Mouse (Mus musculus) erythroblast, embryonic 14.5 days (primary cell): ENCODE measurements around the gene Krt222. TPM values are rescaled to one million over a fixed set of nuclear protein-coding genes. Genes with fewer than 3 reads are reported as not detected.

Experiments used
- H3K27me3 ChIP-seq: 2 replicates; pipeline ENCODE4 v1.6.1; 2012; ENCODE audit warnings: inconsistent platforms; ENCODE audit not compliant: control insufficient read depth
- H3K36me3 ChIP-seq: 2 replicates; pipeline ENCODE4 v1.6.1; 2012; ENCODE audit warnings: mild to moderate bottlenecking, inconsistent platforms; ENCODE audit not compliant: control insufficient read depth
- H3K4me1 ChIP-seq: 2 replicates; pipeline ENCODE4 v1.6.1; 2012; ENCODE audit warnings: inconsistent platforms; ENCODE audit not compliant: control insufficient read depth
- H3K4me3 ChIP-seq: replicated peaks from 2 replicates; pipeline ENCODE3; 2012; ENCODE audit warnings: moderate library complexity, mild to moderate bottlenecking, inconsistent platforms
- H3K9me3 ChIP-seq: 2 replicates; pipeline ENCODE4 v1.6.1; 2012; ENCODE audit warnings: low read length, inconsistent platforms, mixed read lengths; ENCODE audit not compliant: control insufficient read depth
- GATA1 ChIP-seq: IDR thresholded peaks from 2 replicates; pipeline ENCODE4 v1.6.1; 2012; ENCODE audit warnings: low read length, inconsistent platforms, mixed read lengths
- TAL1 ChIP-seq: IDR thresholded peaks from 3 replicates; pipeline ENCODE4 v1.6.1; 2012; ENCODE audit warnings: low read length, inconsistent platforms, mixed read lengths
- polyA plus RNA-seq: library from polyadenylated mRNA; stranded (reverse); fragments of >175 nt; gene quantifications from 2 replicates; pipeline ENCODE4 v1.2.3, GENCODE M21; 2012

The Krt222 gene
- 0.02 TPM in 1 of 2 replicates, not detected in the other for polyA plus RNA-seq

- Histone ChIP-seq H3K27me3 (peaks cover 12% of the 10 kb centered on the region), H3K4me3 (no peak within 1 kb of the TSS), H3K9me3 (no peaks in the 10 kb centered on the region), H3K4me1 (no peaks in the 10 kb centered on the region), H3K36me3 (no peaks in the 10 kb centered on the region)
- TF ChIP-seq GATA1 (no peak), TAL1 (no peak)
Measured at GRCm38 (mm10) chr11:99243820-99244374, at the start of gene Krt222. TSS of gene Krt222 (minus strand) at chr11:99244085.

- no peak overlapping the region for H3K4me3 ChIP-seq
- no peaks in the 10 kb centered on the region for H3K4me1 ChIP-seq
- no peaks in the 10 kb centered on the region for H3K9me3 ChIP-seq
- no peaks in the 10 kb centered on the region for H3K27me3 ChIP-seq
- no peaks in the 10 kb centered on the region for H3K36me3 ChIP-seq
- TF ChIP-seq GATA1 (no peak), TAL1 (no peak)
Measured at GRCm38 (mm10) chr11:99292846-99293245, 49.0 kb upstream of the Krt222 start.

GRCm38 (mm10) chr11:99284833-99285312 lies 41.0 kb upstream of the Krt222 start, which contains the start of gene Krt24:
TSS of gene Krt24 (minus strand) at chr11:99285262.
- TF ChIP-seq TAL1 (no peak), GATA1 (no peak)
- no peak within 1 kb of the TSS for H3K4me3 ChIP-seq
- no peaks in the 10 kb centered on the region for H3K4me1 ChIP-seq
- H3K9me3 ChIP-seq: no peaks in the 10 kb centered on the region
- no peaks in the 10 kb centered on the region for H3K36me3 ChIP-seq
- H3K27me3 ChIP-seq: no peaks in the 10 kb centered on the region

DNA sequence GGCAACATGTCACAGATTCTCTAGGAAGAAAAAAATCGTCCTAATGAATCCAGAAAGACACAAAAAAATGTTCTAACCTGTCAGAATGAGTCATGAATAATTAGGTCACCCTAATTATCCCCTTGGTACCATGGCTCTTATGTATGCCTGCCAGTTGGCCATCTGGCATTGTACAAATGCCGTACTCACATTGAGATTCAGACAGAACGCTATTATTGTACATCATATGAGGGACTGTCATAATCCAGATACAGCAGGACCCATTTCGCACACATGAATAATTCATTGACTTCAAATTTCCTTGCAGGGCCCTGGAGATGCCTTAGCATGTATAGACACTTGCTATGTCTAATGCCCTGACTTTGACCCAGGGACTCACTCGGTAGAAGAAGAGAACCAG lies 40.1 kb upstream of the Krt222 start:
- Histone ChIP-seq H3K4me3 (no peak overlapping the region), H3K9me3 (no peaks in the 10 kb centered on the region), H3K36me3 (no peaks in the 10 kb centered on the region), H3K27me3 (no peaks in the 10 kb centered on the region), H3K4me1 (no peaks in the 10 kb centered on the region)
- TF ChIP-seq TAL1 (no peak), GATA1 (no peak)

GRCm38 (mm10) chr11:99283334-99283733 lies 39.4 kb upstream of the Krt222 start:
- H3K36me3 ChIP-seq: no peaks in the 10 kb centered on the region
- H3K4me3 ChIP-seq: no peak overlapping the region
- H3K4me1 ChIP-seq: no peaks in the 10 kb centered on the region
- no peak for TF ChIP-seq TAL1
- TF ChIP-seq GATA1: no peak
- H3K27me3 ChIP-seq: no peaks in the 10 kb centered on the region
- H3K9me3 ChIP-seq: no peaks in the 10 kb centered on the region

- H3K27me3 ChIP-seq: no peaks in the 10 kb centered on the region
- H3K4me1 ChIP-seq: no peaks in the 10 kb centered on the region
- H3K4me3 ChIP-seq: no peak overlapping the region
- no peaks in the 10 kb centered on the region for H3K36me3 ChIP-seq
- TF ChIP-seq TAL1 (no peak), GATA1 (no peak)
- H3K9me3 ChIP-seq: no peaks in the 10 kb centered on the region
Measured at GRCm38 (mm10) chr11:99281116-99281515, 37.2 kb upstream of the Krt222 start.

DNA sequence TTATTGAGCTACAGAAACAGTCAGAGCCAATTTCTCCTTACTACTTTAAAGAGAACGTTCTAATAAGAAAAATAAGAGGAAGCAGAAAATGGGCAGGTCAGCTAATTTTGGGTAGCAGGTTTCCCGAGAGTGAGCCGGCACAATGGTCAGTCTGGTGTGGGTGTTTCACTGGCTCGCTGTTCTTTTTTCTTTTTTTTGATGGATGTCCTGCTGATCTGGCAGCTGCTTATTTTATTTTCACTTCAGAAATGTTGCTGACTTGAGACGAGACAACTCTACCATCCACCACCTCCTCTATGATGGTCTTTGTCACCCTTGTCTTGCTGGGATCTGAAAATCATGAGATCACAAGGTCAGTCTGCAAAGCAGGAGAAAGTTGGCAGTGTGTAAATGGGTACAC lies 36.1 kb upstream of the Krt222 start:
- H3K9me3 ChIP-seq: no peaks in the 10 kb centered on the region
- TF ChIP-seq TAL1: no peak
- no peak for TF ChIP-seq GATA1
- no peaks in the 10 kb centered on the region for H3K36me3 ChIP-seq
- H3K4me1 ChIP-seq: no peaks in the 10 kb centered on the region
- no peak overlapping the region for H3K4me3 ChIP-seq
- H3K27me3 ChIP-seq: no peaks in the 10 kb centered on the region

DNA sequence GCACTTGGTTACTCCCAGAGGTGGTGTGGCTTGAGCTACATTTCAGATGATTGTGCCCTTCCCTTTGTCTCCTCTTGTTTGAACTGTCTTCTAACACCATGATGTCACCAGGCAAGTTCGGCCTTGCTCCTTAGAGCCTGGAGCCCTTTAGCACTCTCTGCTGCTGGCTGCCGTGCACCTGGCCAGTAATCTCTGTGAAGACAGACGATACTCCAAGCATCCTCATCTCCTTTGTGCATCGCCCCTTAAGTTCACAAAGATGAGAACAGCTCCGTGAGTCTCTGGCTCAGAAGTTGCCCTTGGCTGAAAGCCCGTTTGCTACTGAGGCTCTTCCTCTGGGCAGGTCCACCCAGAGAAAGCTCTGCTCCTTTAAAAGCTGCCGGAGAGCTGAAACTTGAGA lies 32.9 kb upstream of the Krt222 start:
- no peak overlapping the region for H3K4me3 ChIP-seq
- no peaks in the 10 kb centered on the region for H3K9me3 ChIP-seq
- no peaks in the 10 kb centered on the region for H3K36me3 ChIP-seq
- TF ChIP-seq GATA1 (no peak), TAL1 (no peak)
- no peaks in the 10 kb centered on the region for H3K27me3 ChIP-seq
- H3K4me1 ChIP-seq: no peaks in the 10 kb centered on the region

DNA sequence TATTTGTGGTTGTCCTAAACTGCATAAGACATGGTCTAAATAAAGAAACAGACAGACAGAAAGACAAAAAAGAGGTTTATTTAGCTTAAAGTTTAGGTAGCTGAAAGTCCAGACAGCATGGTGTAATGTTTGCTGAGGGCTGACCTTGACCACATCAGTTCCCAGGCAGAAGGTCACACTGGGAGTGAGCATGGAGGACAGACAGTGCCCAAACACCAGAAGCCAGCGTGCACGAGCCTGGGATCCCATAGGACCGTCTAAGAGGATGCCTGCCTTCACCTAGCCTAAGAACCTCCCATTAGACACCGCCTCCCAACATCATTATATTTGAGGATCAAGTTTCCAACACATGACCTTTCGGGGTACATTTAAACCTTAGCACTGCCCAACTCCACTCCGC lies 31.7 kb upstream of the Krt222 start:
- H3K4me1 ChIP-seq: no peaks in the 10 kb centered on the region
- no peak overlapping the region for H3K4me3 ChIP-seq
- H3K36me3 ChIP-seq: no peaks in the 10 kb centered on the region
- H3K27me3 ChIP-seq: no peaks in the 10 kb centered on the region
- H3K9me3 ChIP-seq: no peaks in the 10 kb centered on the region
- TF ChIP-seq TAL1 (no peak), GATA1 (no peak)

DNA sequence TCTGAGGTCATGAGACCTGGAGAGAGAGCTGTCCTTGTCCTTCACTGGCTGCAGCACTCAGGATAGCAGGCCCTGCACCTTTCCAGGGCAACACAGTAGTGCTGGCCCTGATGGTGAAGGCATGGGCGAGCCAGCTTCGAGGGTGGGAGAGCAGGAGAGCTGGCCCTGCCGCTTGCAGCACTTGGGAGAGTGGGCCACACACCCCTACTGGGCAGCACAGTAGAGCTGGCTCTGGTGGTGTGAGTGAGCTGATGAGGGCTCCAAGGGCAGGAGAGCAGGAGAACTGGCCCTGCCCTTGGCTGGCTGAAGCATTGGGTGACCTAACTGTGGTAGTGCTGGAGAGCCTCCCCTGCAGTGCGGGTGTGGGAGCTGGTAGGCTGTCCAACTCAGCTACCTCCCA lies 28.8 kb upstream of the Krt222 start:
- Histone ChIP-seq H3K9me3 (no peaks in the 10 kb centered on the region), H3K36me3 (no peaks in the 10 kb centered on the region), H3K4me3 (no peak overlapping the region), H3K4me1 (no peaks in the 10 kb centered on the region), H3K27me3 (no peaks in the 10 kb centered on the region)
- no peak for TF ChIP-seq TAL1
